ENCODE assay signal across 10 mouse cellular contexts in genomic region chr15:93005751-93006231, GRCm38 (mm10).
DNase-seq lines count a peak whose midpoint lies in the region; ATAC-seq and TF ChIP-seq lines count a peak whose summit lies in the region.
"Had no signal": no experiment of that assay in that cellular context is flagged by ENCODE, and none has a peak within 500 bp of the region (broad histone marks: within the 10 kb centered on the region; RNA-seq: fewer than 3 reads in every experiment).

No protein-coding gene starts in this region.

- H3K9me3 ChIP-seq in E14TG2a.4 (ENCODE audit: low read length) = no peaks in the 10 kb centered on the region
- no peaks in the 10 kb centered on the region for H3K9me3 ChIP-seq in heart, embryonic 13.5 days
- no peaks in the 10 kb centered on the region for H3K9me3 ChIP-seq in liver, postnatal 0 days (ENCODE audit: low read length)

- peak overlapping the region; percentile 40 for H3K4me2 ChIP-seq in heart, embryonic 13.5 days
- no peak overlapping the region for H3K4me2 ChIP-seq in liver, postnatal 0 days (ENCODE audit: low read depth, low read length)

- peak; percentile 70 for ATAC-seq in heart, embryonic 13.5 days (ENCODE audit: extremely low read depth, insufficient number of reproducible peaks, low FRiP score, low TSS enrichment)
- 0 out of 2 replicates have a peak, but pooled peaks have one; percentile 33 for ATAC-seq in liver, postnatal 0 days
- no peak for ATAC-seq in cerebellum, adult (ENCODE audit: insufficient number of reproducible peaks, low FRiP score, low TSS enrichment)
- ATAC-seq: Patski had no signal

- peak overlapping the region; percentile 90 for H3K27ac ChIP-seq in heart, embryonic 13.5 days (replicated peaks)
- H3K27ac ChIP-seq in liver, postnatal 0 days (ENCODE audit: low read depth) = no peak overlapping the region

- H3K4me3 ChIP-seq in E14TG2a.4 (replicated peaks; ENCODE audit: low read length) = peak overlapping the region; percentile 60
- no peak overlapping the region for H3K4me3 ChIP-seq in heart, embryonic 13.5 days
- no peak overlapping the region for H3K4me3 ChIP-seq in liver, postnatal 0 days (ENCODE audit: low read depth, low read length)

- no peak for TF ChIP-seq CTCF in E14TG2a.4 (conservative IDR thresholded peaks at IDR 0.05; ENCODE audit: low read length)
- TF ChIP-seq CTCF in liver, postnatal 0 days (IDR thresholded peaks at IDR 0.05; ENCODE audit: low read depth) = no peak

- H3K4me1 ChIP-seq in E14TG2a.4 (replicated peaks; ENCODE audit: low read depth, low read length) = peaks cover 66% of the 10 kb centered on the region
- peaks cover 42% of the 10 kb centered on the region for H3K4me1 ChIP-seq in heart, embryonic 13.5 days
- H3K4me1 ChIP-seq in liver, postnatal 0 days (ENCODE audit: insufficient read depth) = peaks cover 5% of the 10 kb centered on the region; the same call in 1 of the 2 replicates

- H3K27me3 ChIP-seq in E14TG2a.4 (ENCODE audit: insufficient read depth, low read length) = no peaks in the 10 kb centered on the region
- 0 out of 2 replicates have a peak, but pooled peaks cover 2% of the 10 kb centered on the region for H3K27me3 ChIP-seq in heart, embryonic 13.5 days (replicated peaks)
- H3K27me3 ChIP-seq in liver, postnatal 0 days (ENCODE audit: insufficient read depth, low read length) = no peaks in the 10 kb centered on the region

- peak; percentile 68 to 89 for DNase-seq in adrenal gland, adult (ENCODE audit: inconsistent age in 2 of 2, low spot score in 1 of 2)
- no peak for DNase-seq in liver, postnatal 0 days
- DNase-seq in right cerebral cortex, postnatal 14 days = no peak
- DNase-seq in spleen, adult 18-20 months = no peak
- DNase-seq: cerebellum, adult 9-10 months; kidney, postnatal 25 days had no signal

- TF ChIP-seq EP300 in liver, postnatal 0 days (IDR thresholded peaks at IDR 0.05; ENCODE audit: low read depth) = no peak

- H3K9ac ChIP-seq in heart, embryonic 13.5 days = 0 out of 2 replicates have a peak overlapping the region, but pooled peaks have one; percentile 5
- no peak overlapping the region for H3K9ac ChIP-seq in liver, postnatal 0 days (replicated peaks)

- WGBS in heart, embryonic 13.5 days = 6% methylated on average over 7 of the region's 7 CpGs
- 30% methylated on average over 7 of the region's 7 CpGs for WGBS in liver, postnatal 0 days (ENCODE audit: insufficient replicate concordance)

- H3K36me3 ChIP-seq in E14TG2a.4 (ENCODE audit: insufficient read depth, low read length) = no peaks in the 10 kb centered on the region
- no peaks in the 10 kb centered on the region for H3K36me3 ChIP-seq in heart, embryonic 13.5 days
- no peaks in the 10 kb centered on the region for H3K36me3 ChIP-seq in liver, postnatal 0 days (replicated peaks; ENCODE audit: insufficient read depth, low read length)

Comparison
In these comparisons a context has a peak if more than half of its experiments do, and no peak if none do; other contexts are left out.
1. DNase-seq: peak in adrenal gland, adult (2 of 2); none in liver, postnatal 0 days (single experiment), right cerebral cortex, postnatal 14 days (single experiment) and spleen, adult 18-20 months (0 of 2).